Mouse (Mus musculus) limb, embryonic 13.5 days (tissue): ENCODE results near the gene Rimklb. TPM values are rescaled to one million over a fixed set of nuclear protein-coding genes. Genes with fewer than 3 reads are reported as not detected.
"Not testable (repeated sequence)": the region's sequence is repeated elsewhere in the genome, so short reads cannot be mapped to it uniquely, and the experiment has no call there.

Experiments used
- ATAC-seq: fragments of 200-750 bp; cut with Nextera tagmentation; 2 replicates; pipeline ENCODE4 v1.8.0; 2017; ENCODE audit warnings: low read depth, moderate number of reproducible peaks, moderate TSS enrichment; ENCODE audit not compliant: low FRiP score
- H3K27ac ChIP-seq: fragments of 300-500 bp; sonication (generic); 2 replicates; pipeline ENCODE4 v1.5.1; 2015; ENCODE audit warnings: inconsistent platforms, mild to moderate bottlenecking, moderate library complexity
- H3K27me3 ChIP-seq: fragments of 300-500 bp; sonication (generic); 2 replicates; pipeline ENCODE4 v1.6.1; 2015; ENCODE audit warnings: mild to moderate bottlenecking, inconsistent platforms
- H3K36me3 ChIP-seq: fragments of 300-500 bp; sonication (generic); 2 replicates; pipeline ENCODE4 v1.6.1; 2015; ENCODE audit warnings: inconsistent platforms, mild to moderate bottlenecking, moderate library complexity
- H3K4me1 ChIP-seq: fragments of 300-500 bp; sonication (generic); 2 replicates; pipeline ENCODE4 v1.6.1; 2015; ENCODE audit warnings: inconsistent platforms
- H3K4me2 ChIP-seq: fragments of 300-500 bp; sonication (generic); replicated peaks from 2 replicates; pipeline ENCODE4 v1.6.1; 2015; ENCODE audit warnings: inconsistent platforms, mild to moderate bottlenecking, moderate library complexity
- H3K4me3 ChIP-seq: fragments of 300-500 bp; sonication (generic); 2 replicates; pipeline ENCODE4 v1.5.1; 2015; ENCODE audit warnings: moderate library complexity, mild to moderate bottlenecking, inconsistent platforms
- H3K9ac ChIP-seq: fragments of 300-500 bp; sonication (generic); 2 replicates; pipeline ENCODE4 v1.6.1; 2015; ENCODE audit warnings: mild to moderate bottlenecking, inconsistent platforms
- H3K9me3 ChIP-seq: fragments of 300-500 bp; sonication (generic); 2 replicates; pipeline ENCODE4 v1.6.1; 2016; ENCODE audit warnings: inconsistent platforms
- WGBS: fragments of 180-500 bp; shearing (Covaris S2); methylation state at CpG from one replicate; pipeline ENCODE4 v1.1.7; 2015; 5-methylcytosine and 5-hydroxymethylcytosine counted together
- polyA plus RNA-seq: library from polyadenylated mRNA; unstranded; fragments of >200 nt; fragmentation: Nextera tagmentation; extraction: Ambion mirVana; gene quantifications from 2 replicates; pipeline ENCODE4 v1.2.1, GENCODE M21; 2015

Gene Rimklb
- polyA plus RNA-seq, 1 experiment from 2014 or later: 38.8 TPM

DNA sequence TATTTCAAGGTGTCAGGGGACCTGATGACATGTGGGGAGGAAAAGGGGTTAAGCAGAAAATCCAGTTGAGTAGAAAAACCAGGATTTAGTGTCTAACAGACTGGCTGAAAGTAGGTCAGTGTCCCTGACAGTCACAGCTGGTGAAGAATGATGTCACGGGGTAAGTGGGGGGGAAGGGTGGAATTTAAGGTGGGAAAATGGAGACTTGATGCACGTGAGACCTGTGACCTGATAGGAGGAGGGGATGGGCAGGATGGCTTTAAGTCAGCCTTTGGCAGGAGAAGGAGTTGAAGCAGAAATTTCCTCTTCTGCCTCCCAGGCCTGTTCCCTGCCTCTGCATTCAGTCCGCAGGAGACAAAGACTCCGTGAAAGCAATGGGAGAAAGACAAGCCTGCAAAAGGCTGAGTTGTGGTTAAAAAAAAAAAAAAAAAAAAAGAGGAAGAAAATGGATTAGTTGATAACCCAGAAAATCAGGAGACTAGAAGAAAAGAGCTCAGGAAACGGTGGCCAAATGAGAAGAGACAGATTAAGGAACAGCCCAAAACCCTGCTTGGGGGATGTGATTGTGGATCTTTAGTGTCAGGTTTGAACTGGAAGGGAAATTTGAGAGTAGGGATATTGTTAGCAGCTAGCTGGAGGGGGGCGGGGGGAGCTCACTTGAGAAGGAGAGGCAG, 4.6 kb downstream of the Rimklb start:
- Histone ChIP-seq H3K4me3 (no peak overlapping the region), H3K27ac (no peak overlapping the region), H3K27me3 (no peaks in the 10 kb centered on the region), H3K9me3 (no peaks in the 10 kb centered on the region), H3K9ac (no peak overlapping the region; the same call in 1 of the 2 replicates), H3K4me2 (no peak overlapping the region), H3K36me3 (no peaks in the 10 kb centered on the region), H3K4me1 (peaks cover 52% of the 10 kb centered on the region)
- no peak for ATAC-seq
- WGBS: 49% methylated on average over 6 of the region's 6 CpGs

- Histone ChIP-seq H3K4me3 (no peak overlapping the region), H3K4me2 (peak overlapping the region; percentile 65), H3K27me3 (peaks cover 2% of the 10 kb centered on the region; the same call in 1 of the 2 replicates), H3K27ac (no peak overlapping the region; the same call in 1 of the 2 replicates), H3K4me1 (peaks cover 52% of the 10 kb centered on the region), H3K36me3 (no peaks in the 10 kb centered on the region), H3K9me3 (no peaks in the 10 kb centered on the region), H3K9ac (no peak overlapping the region)
- 46% methylated on average over 6 of the region's 6 CpGs for WGBS
- no peak for ATAC-seq
Observed at GRCm38 (mm10) chr6:122492479-122492878, 6.1 kb downstream of the Rimklb start.

GRCm38 (mm10) chr6:122491557-122491956, 7.0 kb downstream of the Rimklb start:
- Histone ChIP-seq H3K4me3 (peak overlapping the region; percentile 44), H3K27me3 (peaks cover 2% of the 10 kb centered on the region; the same call in 1 of the 2 replicates), H3K36me3 (no peaks in the 10 kb centered on the region), H3K9me3 (no peaks in the 10 kb centered on the region), H3K4me2 (peak overlapping the region; percentile 65), H3K9ac (peak overlapping the region; percentile 65), H3K4me1 (peaks cover 50% of the 10 kb centered on the region), H3K27ac (peak overlapping the region; percentile 83)
- 0% methylated on average over 16 of the region's 16 CpGs for WGBS
- peak; percentile 90 for ATAC-seq

DNA sequence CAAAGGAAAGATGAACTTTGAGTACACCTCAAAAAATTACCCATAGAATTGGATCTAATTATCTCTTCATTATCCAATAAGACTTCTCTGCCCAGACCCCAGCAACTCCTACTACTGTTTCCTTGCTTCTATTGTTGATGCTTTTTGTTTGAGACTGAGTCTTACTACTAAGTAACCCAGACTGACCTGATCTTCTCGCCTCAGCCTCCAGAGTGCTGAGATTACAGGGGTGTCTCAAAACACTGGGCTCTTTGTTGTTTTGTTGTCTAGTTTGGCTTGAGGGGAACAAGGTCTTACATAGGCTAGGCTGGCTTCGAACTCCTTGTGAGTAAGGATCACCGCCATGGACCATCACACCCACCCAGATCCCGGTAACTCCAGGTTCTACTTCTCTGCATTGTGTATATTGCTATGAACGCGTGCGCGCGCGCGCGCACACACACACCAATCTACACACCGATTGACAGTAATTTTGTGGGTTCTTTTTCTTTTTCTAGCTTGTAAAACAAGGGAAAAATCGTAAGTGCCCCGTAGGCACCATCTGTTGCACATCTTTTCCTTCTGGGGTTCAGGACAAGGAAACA, 7.5 kb downstream of the Rimklb start:
- no peaks in the 10 kb centered on the region for H3K36me3 ChIP-seq
- 32% methylated on average over 15 of the region's 15 CpGs for WGBS
- peaks cover 44% of the 10 kb centered on the region for H3K4me1 ChIP-seq
- H3K27ac ChIP-seq: peak overlapping the region; percentile 83
- ATAC-seq: no peak
- H3K27me3 ChIP-seq: peaks cover 2% of the 10 kb centered on the region; the same call in 1 of the 2 replicates
- H3K4me2 ChIP-seq: peak overlapping the region; percentile 65
- peak overlapping the region; percentile 44 for H3K4me3 ChIP-seq
- H3K9me3 ChIP-seq: no peaks in the 10 kb centered on the region
- peak overlapping the region; percentile 65 for H3K9ac ChIP-seq

GRCm38 (mm10) chr6:122486297-122487117, 12.1 kb downstream of the Rimklb start:
- Histone ChIP-seq H3K4me2 (peak overlapping the region; percentile 73), H3K27ac (peak overlapping the region; percentile 79), H3K4me3 (peak overlapping the region; percentile 70), H3K9ac (peak overlapping the region; percentile 81), H3K9me3 (no peaks in the 10 kb centered on the region), H3K27me3 (peaks cover 2% of the 10 kb centered on the region; the same call in 1 of the 2 replicates), H3K36me3 (no peaks in the 10 kb centered on the region), H3K4me1 (peaks cover 32% of the 10 kb centered on the region)
- ATAC-seq: peak; percentile 87
- under 1% methylated on average over 42 of the region's 111 CpGs for WGBS

DNA sequence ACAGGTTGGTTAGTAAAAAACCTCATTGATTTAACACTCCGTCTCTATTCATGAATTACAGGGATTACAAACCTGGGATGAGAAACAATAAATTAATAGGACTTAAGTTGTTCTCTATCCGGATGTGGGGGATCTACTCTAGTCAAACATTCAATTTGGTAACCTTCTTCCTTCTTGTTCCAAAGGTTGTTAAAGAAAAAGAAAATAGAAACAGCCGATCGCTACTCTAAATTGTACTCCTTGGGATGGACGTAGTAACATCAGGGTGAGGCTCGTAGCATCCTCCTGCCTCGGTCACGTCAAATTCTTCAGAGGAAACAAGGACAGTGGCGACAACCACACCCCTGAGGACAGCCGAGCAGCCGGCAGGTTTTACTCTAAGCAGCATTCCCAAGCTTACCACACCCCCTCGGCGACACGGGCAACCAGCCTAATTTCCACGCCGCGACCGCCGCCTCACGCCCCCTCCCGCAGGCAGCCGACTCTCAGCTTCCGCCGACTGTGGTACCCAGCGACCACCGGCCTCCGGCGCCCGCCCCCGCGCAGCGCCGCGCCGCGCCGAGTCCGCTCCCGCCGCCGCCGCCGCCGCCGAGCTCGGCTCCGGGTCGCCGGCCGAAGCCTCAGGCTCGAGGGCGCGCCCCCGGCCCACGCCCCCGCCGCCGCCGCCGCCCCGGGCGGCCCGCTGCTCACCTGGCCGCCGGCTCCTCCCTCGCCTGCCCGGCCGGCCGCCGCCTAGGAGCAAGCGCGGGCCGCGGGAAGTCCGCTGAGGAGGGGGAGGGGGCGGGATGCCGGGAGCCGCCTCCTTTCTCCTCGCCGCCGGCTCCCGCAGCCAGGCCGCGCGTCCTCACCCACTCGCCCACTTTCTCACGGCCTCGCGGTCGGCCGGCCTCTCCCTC, 12.9 kb downstream of the Rimklb start:
- H3K9me3 ChIP-seq: no peaks in the 10 kb centered on the region
- ATAC-seq: peak; percentile 57
- peak overlapping the region; percentile 81 for H3K9ac ChIP-seq
- H3K27ac ChIP-seq: peak overlapping the region; percentile 79; the same call in 1 of the 2 replicates
- H3K36me3 ChIP-seq: no peaks in the 10 kb centered on the region
- H3K4me1 ChIP-seq: peaks cover 26% of the 10 kb centered on the region
- H3K4me3 ChIP-seq: peak overlapping the region; percentile 70
- peaks cover 2% of the 10 kb centered on the region; the same call in 1 of the 2 replicates for H3K27me3 ChIP-seq
- H3K4me2 ChIP-seq: peak overlapping the region; percentile 73
- 2% methylated on average over 47 of the region's 91 CpGs for WGBS

DNA sequence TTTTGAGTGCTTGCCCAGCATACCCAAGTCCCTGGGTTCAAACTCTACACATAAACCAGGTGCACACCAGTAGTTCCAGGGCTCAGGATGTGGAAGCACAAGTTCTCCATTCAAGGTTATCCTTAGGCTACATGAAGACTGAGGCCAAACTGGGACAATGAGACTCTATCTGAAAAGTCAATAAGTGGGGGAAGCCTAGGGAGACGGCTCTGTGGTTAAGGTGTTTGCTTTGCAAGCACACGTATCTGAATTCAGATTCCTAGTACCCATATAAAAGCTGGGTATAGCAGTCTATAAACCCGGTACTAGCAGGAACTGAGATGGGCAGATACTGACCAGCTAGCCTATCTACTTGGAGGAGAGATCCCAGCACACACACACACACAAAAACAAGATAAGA, 20.5 kb downstream of the Rimklb start:
- Histone ChIP-seq H3K4me1 (peaks cover 5% of the 10 kb centered on the region; the same call in 1 of the 2 replicates), H3K27ac (no peak overlapping the region), H3K9me3 (no peaks in the 10 kb centered on the region), H3K4me2 (no peak overlapping the region), H3K27me3 (no peaks in the 10 kb centered on the region), H3K9ac (no peak overlapping the region), H3K36me3 (no peaks in the 10 kb centered on the region), H3K4me3 (no peak overlapping the region)
- 73% methylated on average over 3 of the region's 3 CpGs for WGBS
- no peak for ATAC-seq

DNA sequence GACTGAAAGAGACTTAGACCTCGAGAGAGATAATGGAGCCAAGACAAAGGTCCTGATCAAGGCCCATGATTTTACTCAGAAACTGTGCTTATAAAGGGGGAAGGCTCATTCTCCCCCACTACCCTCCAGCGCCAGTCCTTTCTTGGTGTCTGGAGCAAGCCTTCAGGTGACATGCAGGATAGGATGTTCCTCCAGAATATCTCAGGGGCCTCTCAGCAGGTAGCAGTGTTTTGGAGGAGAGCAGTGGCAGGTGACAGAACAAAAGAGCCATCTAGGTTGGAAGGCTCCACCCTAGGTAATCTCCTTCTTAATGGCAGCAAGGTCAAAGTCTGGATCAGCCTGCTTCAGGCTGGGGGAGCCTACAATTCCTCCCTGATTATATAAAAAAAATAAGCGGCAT, 27.1 kb downstream of the Rimklb start:
- peaks cover 55% of the 10 kb centered on the region for H3K36me3 ChIP-seq
- 93% methylated on average over 3 of the region's 3 CpGs for WGBS
- ATAC-seq: not testable (repeated sequence)

GRCm38 (mm10) chr6:122470240-122470639, 28.3 kb downstream of the Rimklb start:
- Histone ChIP-seq H3K27ac (no peak overlapping the region), H3K9ac (no peak overlapping the region), H3K27me3 (no peaks in the 10 kb centered on the region), H3K4me2 (no peak overlapping the region), H3K36me3 (peaks cover 67% of the 10 kb centered on the region), H3K4me3 (no peak overlapping the region), H3K9me3 (no peaks in the 10 kb centered on the region), H3K4me1 (no peaks in the 10 kb centered on the region)
- no peak for ATAC-seq
- WGBS: 92% methylated on average over 2 of the region's 2 CpGs

More for the DNA sequence above, 27.1 kb downstream of the Rimklb start:
- not testable (repeated sequence) for H3K4me1 ChIP-seq, H3K9me3 ChIP-seq, H3K27ac ChIP-seq, H3K9ac ChIP-seq, H3K4me2 ChIP-seq, H3K27me3 ChIP-seq, H3K4me3 ChIP-seq

GRCm38 (mm10) chr6:122469030-122469640, 29.4 kb downstream of the Rimklb start:
- 86% methylated on average over 15 of the region's 15 CpGs for WGBS
- Histone ChIP-seq H3K36me3 (peaks cover 78% of the 10 kb centered on the region), H3K9me3 (no peaks in the 10 kb centered on the region), H3K4me3 (no peak overlapping the region), H3K9ac (no peak overlapping the region), H3K27me3 (no peaks in the 10 kb centered on the region), H3K4me2 (no peak overlapping the region), H3K4me1 (no peaks in the 10 kb centered on the region), H3K27ac (no peak overlapping the region)
- ATAC-seq: no peak

GRCm38 (mm10) chr6:122466092-122466713, 32.4 kb downstream of the Rimklb start:
- Histone ChIP-seq H3K4me1 (no peaks in the 10 kb centered on the region), H3K36me3 (peaks cover 83% of the 10 kb centered on the region), H3K4me3 (no peak overlapping the region), H3K27me3 (no peaks in the 10 kb centered on the region), H3K9ac (no peak overlapping the region), H3K4me2 (no peak overlapping the region), H3K27ac (no peak overlapping the region), H3K9me3 (no peaks in the 10 kb centered on the region)
- ATAC-seq: no peak
- 90% methylated on average over 3 of the region's 3 CpGs for whole genome bisulfite sequencing
